Comparison of ENCODE assay signal across 17 mouse cellular contexts in the genomic region with DNA sequence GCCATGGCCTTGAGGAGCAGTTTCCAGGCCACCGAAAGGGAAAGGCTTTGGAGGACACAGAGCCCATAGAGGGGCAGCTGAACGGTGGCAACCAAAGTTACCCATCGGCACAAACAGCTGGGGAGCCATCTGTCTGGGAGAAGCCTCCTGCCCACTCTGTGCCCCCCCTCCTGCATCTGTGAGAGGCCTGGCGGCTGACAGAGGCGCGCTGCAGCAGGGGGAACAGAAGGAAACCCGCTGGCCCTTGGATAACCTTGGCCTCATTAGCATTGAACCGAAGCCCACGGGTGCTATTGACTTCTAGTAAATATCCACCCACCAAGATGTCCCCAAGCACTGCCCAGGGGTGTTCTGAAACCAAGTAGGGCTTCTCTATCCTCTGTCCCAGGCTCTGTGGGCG.
DNase-seq lines count a peak whose midpoint lies in the region; ATAC-seq and TF ChIP-seq lines count a peak whose summit lies in the region.
"Had no signal": no experiment of that assay in that cellular context is flagged by ENCODE, and none has a peak within 500 bp of the region (broad histone marks: within the 10 kb centered on the region; RNA-seq: fewer than 3 reads in every experiment).

No protein-coding gene starts in this region.

- no peaks in the 10 kb centered on the region for H3K27me3 ChIP-seq in hindbrain, embryonic 12.5 days
- no peaks in the 10 kb centered on the region for H3K27me3 ChIP-seq in hindbrain, embryonic 14.5 days (ENCODE audit: control insufficient read depth, insufficient read depth, low read length)
- H3K27me3 ChIP-seq in embryonic facial prominence, embryonic 11.5 days (ENCODE audit: control insufficient read depth, insufficient read depth, low read length): no peaks in the 10 kb centered on the region
- H3K27me3 ChIP-seq: liver, embryonic 12.5 days; stomach, embryonic 15.5 days had no signal

- WGBS in hindbrain, embryonic 12.5 days: 38% methylated on average over 10 of the region's 10 CpGs
- 30% methylated on average over 9 of the region's 10 CpGs for WGBS in hindbrain, embryonic 14.5 days
- 54% methylated on average over 10 of the region's 10 CpGs for WGBS in embryonic facial prominence, embryonic 11.5 days
- WGBS in lung, adult 2 months: 59% methylated on average over 10 of the region's 10 CpGs

- DNase-seq in adrenal gland, adult (ENCODE audit: inconsistent age in 2 of 2, low spot score in 1 of 2): peak; percentile 23 to 54
- no peak for DNase-seq in adrenal gland, postnatal 4 days (ENCODE audit: low spot score in 2 of 2)
- DNase-seq in hindbrain, embryonic 14.5 days (ENCODE audit: low spot score): no peak
- peak; percentile 7 for DNase-seq in embryonic facial prominence, embryonic 11.5 days (ENCODE audit: low spot score)
- DNase-seq in retina, adult 2 months (ENCODE audit: low read depth, low spot score): peak; percentile 11
- no peak for DNase-seq in lung, adult 2 months
- no peak for DNase-seq in kidney, adult 18-20 months
- DNase-seq: cerebellum, adult 8-10 months; heart, adult 11 months; kidney, adult 9 months; layer of hippocampus, postnatal 36 days; right cerebral cortex, adult 18-20 months; spleen, adult 18-20 months had no signal

- no peaks in the 10 kb centered on the region for H3K9me3 ChIP-seq in hindbrain, embryonic 12.5 days (replicated peaks)
- H3K9me3 ChIP-seq in hindbrain, embryonic 14.5 days (ENCODE audit: control insufficient read depth, low read length): no peaks in the 10 kb centered on the region
- no peaks in the 10 kb centered on the region for H3K9me3 ChIP-seq in embryonic facial prominence, embryonic 11.5 days (replicated peaks; ENCODE audit: control insufficient read depth, low read length)
- H3K9me3 ChIP-seq: limb, embryonic 10.5 days; liver, embryonic 12.5 days; stomach, embryonic 15.5 days had no signal

- no peak overlapping the region for H3K4me2 ChIP-seq in hindbrain, embryonic 12.5 days (replicated peaks)
- H3K4me2 ChIP-seq in hindbrain, embryonic 14.5 days (replicated peaks): no peak overlapping the region
- no peak overlapping the region for H3K4me2 ChIP-seq in embryonic facial prominence, embryonic 11.5 days (ENCODE audit: low read depth, low read length)
- H3K4me2 ChIP-seq: liver, embryonic 12.5 days; stomach, embryonic 15.5 days had no signal

- ATAC-seq in hindbrain, embryonic 12.5 days (ENCODE audit: low FRiP score): peak; percentile 48; the same call in 1 of the 2 replicates
- ATAC-seq in hindbrain, embryonic 14.5 days (ENCODE audit: low FRiP score): no peak
- ATAC-seq in embryonic facial prominence, embryonic 11.5 days (replicated peaks; ENCODE audit: insufficient number of reproducible peaks, low FRiP score, low TSS enrichment, low read depth): 0 out of 2 replicates have a peak, but pooled peaks have one; percentile 22
- ATAC-seq: liver, embryonic 12.5 days had no signal

- H3K36me3 ChIP-seq in hindbrain, embryonic 12.5 days: no peaks in the 10 kb centered on the region
- H3K36me3 ChIP-seq in hindbrain, embryonic 14.5 days (replicated peaks; ENCODE audit: control insufficient read depth, insufficient read depth): no peaks in the 10 kb centered on the region
- H3K36me3 ChIP-seq in embryonic facial prominence, embryonic 11.5 days (replicated peaks; ENCODE audit: control insufficient read depth, insufficient read depth, low read depth, low read length): no peaks in the 10 kb centered on the region
- H3K36me3 ChIP-seq: limb, embryonic 10.5 days; liver, embryonic 12.5 days; stomach, embryonic 15.5 days had no signal

- H3K4me3 ChIP-seq in hindbrain, embryonic 12.5 days: no peak overlapping the region
- H3K4me3 ChIP-seq in hindbrain, embryonic 14.5 days (replicated peaks; ENCODE audit: low read length): no peak overlapping the region
- no peak overlapping the region for H3K4me3 ChIP-seq in embryonic facial prominence, embryonic 11.5 days (ENCODE audit: low read depth, low read length)
- H3K4me3 ChIP-seq in lung, adult 2 months (replicated peaks; ENCODE audit: extremely low read depth, low read depth, low read length): no peak overlapping the region
- H3K4me3 ChIP-seq: limb, embryonic 10.5 days; liver, embryonic 12.5 days; stomach, embryonic 15.5 days had no signal

- H3K4me1 ChIP-seq in hindbrain, embryonic 12.5 days: peaks cover 17% of the 10 kb centered on the region
- H3K4me1 ChIP-seq in hindbrain, embryonic 14.5 days (replicated peaks; ENCODE audit: control insufficient read depth, insufficient read depth, low read length): peaks cover 3% of the 10 kb centered on the region
- no peaks in the 10 kb centered on the region for H3K4me1 ChIP-seq in embryonic facial prominence, embryonic 11.5 days (ENCODE audit: control insufficient read depth, insufficient read depth, low read length)
- H3K4me1 ChIP-seq in lung, adult 2 months (ENCODE audit: control insufficient read depth, insufficient read depth, low read length): no peaks in the 10 kb centered on the region
- H3K4me1 ChIP-seq: liver, embryonic 12.5 days; stomach, embryonic 15.5 days had no signal

- no peak for TF ChIP-seq CTCF in lung, adult 2 months (IDR thresholded peaks at IDR 0.05; ENCODE audit: insufficient read depth, low read length)

- no peak overlapping the region for H3K9ac ChIP-seq in hindbrain, embryonic 12.5 days
- no peak overlapping the region for H3K9ac ChIP-seq in hindbrain, embryonic 14.5 days
- no peak overlapping the region for H3K9ac ChIP-seq in embryonic facial prominence, embryonic 11.5 days (replicated peaks; ENCODE audit: low read length)
- H3K9ac ChIP-seq: liver, embryonic 12.5 days; stomach, embryonic 15.5 days had no signal

- no peak overlapping the region for H3K27ac ChIP-seq in hindbrain, embryonic 12.5 days
- H3K27ac ChIP-seq in hindbrain, embryonic 14.5 days: no peak overlapping the region
- no peak overlapping the region for H3K27ac ChIP-seq in embryonic facial prominence, embryonic 11.5 days (replicated peaks; ENCODE audit: low read depth, low read length)
- H3K27ac ChIP-seq: limb, embryonic 10.5 days; liver, embryonic 12.5 days; stomach, embryonic 15.5 days had no signal

- TF ChIP-seq POLR2A in lung, adult 2 months (IDR thresholded peaks at IDR 0.05; ENCODE audit: borderline replicate concordance, extremely low read depth, low read depth, low read length): no peak

Comparison
In these comparisons a context has a peak if more than half of its experiments do, and no peak if none do; other contexts are left out.
1. DNase-seq: peak in adrenal gland, adult (2 of 2), embryonic facial prominence, embryonic 11.5 days (single experiment) and retina, adult 2 months (single experiment); none in adrenal gland, postnatal 4 days (0 of 2), hindbrain, embryonic 14.5 days (single experiment), lung, adult 2 months (single experiment) and kidney, adult 18-20 months (single experiment).